Mouse (Mus musculus): ENCODE data around the gene Klrb1c. TPM values are rescaled to one million over a fixed set of nuclear protein-coding genes. Genes with fewer than 3 reads are reported as not detected.

Klrb1c gene
- 0.17 and 0.22 TPM in 2 replicates for polyA plus RNA-seq (2015; fragmentation: Nextera tagmentation; extraction: Ambion mirVana)

GRCm38 (mm10) chr6:128789115-128789514 is at the start of gene Klrb1c:
Gene Klrb1c, minus strand, starts transcription at chr6:128789215.
- Histone ChIP-seq H3K9me3 (replicated peaks) (no peaks in the 10 kb centered on the region), H3K9ac (no peak within 1 kb of the TSS), H3K4me1 (peaks cover 6% of the 10 kb centered on the region; the same call in 1 of the 2 replicates), H3K27me3 (no peaks in the 10 kb centered on the region), H3K36me3 (no peaks in the 10 kb centered on the region), H3K27ac (no peak within 1 kb of the TSS), H3K4me3 (replicated peaks) (no peak within 1 kb of the TSS), H3K4me2 (no peak within 1 kb of the TSS)
- no peak for ATAC-seq (replicated peaks; ENCODE audit: low FRiP score)
- WGBS = 94% methylated on average over 2 of the region's 2 CpGs

- Histone ChIP-seq H3K4me1 (peaks cover 25% of the 10 kb centered on the region), H3K27me3 (no peaks in the 10 kb centered on the region), H3K36me3 (no peaks in the 10 kb centered on the region), H3K4me2 (peak overlapping the region; percentile 86), H3K27ac (peak overlapping the region; percentile 97), H3K4me3 (replicated peaks) (peak overlapping the region; percentile 87), H3K9ac (peak overlapping the region; percentile 56), H3K9me3 (replicated peaks) (no peaks in the 10 kb centered on the region)
- WGBS = 2% methylated on average over 14 of the region's 14 CpGs
- ATAC-seq (replicated peaks; ENCODE audit: low FRiP score) = peak; percentile 22
Measured at GRCm38 (mm10) chr6:128837454-128838341, 48.7 kb upstream of the Klrb1c start.

DNA sequence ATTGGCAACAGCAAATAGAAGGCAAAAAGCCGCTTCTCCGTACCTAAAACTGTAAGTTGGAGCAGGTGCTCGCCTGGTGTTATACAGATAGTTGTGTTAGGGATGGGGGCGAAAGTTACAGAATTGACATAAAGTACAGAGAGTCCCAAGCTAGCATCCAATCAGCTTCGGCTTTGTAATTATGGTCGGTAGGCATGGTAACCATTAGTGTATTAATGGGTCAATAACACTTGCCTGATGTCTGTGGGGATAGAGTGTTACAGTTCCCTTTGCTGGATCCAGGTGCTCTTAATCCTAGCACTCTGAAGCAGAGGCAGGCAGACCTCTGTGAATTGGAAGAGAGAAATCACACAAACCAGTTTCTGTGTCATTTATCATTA is 47.9 kb upstream of the Klrb1c start:
- peaks cover 19% of the 10 kb centered on the region for H3K4me1 ChIP-seq
- H3K9ac ChIP-seq = no peak overlapping the region
- peak overlapping the region; percentile 86 for H3K4me2 ChIP-seq
- no peaks in the 10 kb centered on the region for H3K27me3 ChIP-seq
- no peaks in the 10 kb centered on the region for H3K36me3 ChIP-seq
- H3K27ac ChIP-seq = peak overlapping the region; percentile 97
- ATAC-seq (replicated peaks; ENCODE audit: low FRiP score) = no peak
- no peaks in the 10 kb centered on the region for H3K9me3 ChIP-seq (replicated peaks)
- H3K4me3 ChIP-seq (replicated peaks) = peak overlapping the region; percentile 87
- WGBS = 86% methylated on average over 6 of the region's 6 CpGs

DNA sequence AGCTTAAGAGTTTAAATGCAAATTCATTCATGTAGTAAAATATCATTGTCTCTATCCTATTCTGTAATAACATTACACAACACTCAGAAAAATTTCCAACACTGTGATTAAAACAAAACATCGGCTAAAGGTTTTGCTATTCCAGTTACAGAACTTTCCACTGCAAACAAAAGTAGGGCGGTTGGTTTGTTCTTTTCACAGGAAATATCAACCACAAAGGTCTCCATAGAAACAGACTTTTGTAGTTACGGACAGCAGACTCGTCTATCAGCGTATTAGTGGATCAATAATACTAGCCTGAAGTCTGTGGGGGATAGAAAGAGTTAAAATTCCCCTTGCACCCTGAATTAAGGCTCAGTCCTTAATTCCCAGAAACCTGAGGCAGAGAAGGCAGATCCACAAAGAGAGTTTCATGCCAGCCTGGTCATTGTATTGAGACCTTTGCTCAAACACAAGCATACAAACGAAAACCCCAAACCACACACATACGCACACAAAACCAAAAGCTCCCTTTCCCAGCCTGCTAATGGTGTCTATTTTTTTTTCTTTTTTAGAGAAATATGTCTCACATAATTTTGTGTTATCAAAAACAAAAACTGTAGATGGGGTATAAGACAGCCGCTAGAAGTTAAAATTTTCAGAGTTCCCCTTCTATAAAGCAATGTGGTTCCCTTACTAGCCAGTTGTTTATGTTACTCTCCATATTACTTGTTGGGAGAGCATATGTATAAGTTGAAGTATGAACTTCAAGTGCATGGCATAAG is 47.4 kb upstream of the Klrb1c start:
- 92% methylated on average over 8 of the region's 8 CpGs for whole genome bisulfite sequencing
- no peak overlapping the region for H3K27ac ChIP-seq

DNA sequence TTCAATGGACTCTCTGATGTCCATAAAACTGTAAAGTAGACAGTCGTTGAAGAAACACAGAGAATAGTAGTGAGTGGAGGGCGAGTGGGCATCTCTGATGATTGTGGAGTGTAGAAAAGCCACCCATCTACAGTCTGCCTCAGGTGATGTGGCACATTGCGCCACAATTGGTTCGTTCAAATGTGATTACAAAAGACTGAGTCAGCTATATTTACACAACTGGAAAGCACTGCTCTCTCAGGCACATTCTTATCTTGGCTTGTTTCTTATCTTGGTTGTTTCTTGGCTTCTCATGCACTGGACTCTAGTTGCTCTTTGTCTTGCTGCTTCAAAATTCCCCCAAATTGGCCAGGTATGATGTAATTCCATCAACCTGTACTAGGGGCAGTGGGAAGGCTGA is 46.6 kb upstream of the Klrb1c start:
- Histone ChIP-seq H3K36me3 (no peaks in the 10 kb centered on the region), H3K9me3 (replicated peaks) (no peaks in the 10 kb centered on the region), H3K27me3 (no peaks in the 10 kb centered on the region), H3K4me2 (no peak overlapping the region), H3K9ac (no peak overlapping the region), H3K4me1 (peaks cover 15% of the 10 kb centered on the region), H3K4me3 (replicated peaks) (no peak overlapping the region), H3K27ac (no peak overlapping the region)
- no peak for ATAC-seq (replicated peaks; ENCODE audit: low FRiP score)
- 89% methylated on average over 4 of the region's 4 CpGs for WGBS

More for the DNA sequence above, 47.4 kb upstream of the Klrb1c start:
- no peak for ATAC-seq (replicated peaks; ENCODE audit: low FRiP score)
- H3K4me3 ChIP-seq (replicated peaks) = no peak overlapping the region
- H3K4me2 ChIP-seq = no peak overlapping the region
- H3K9ac ChIP-seq = no peak overlapping the region
- no peaks in the 10 kb centered on the region for H3K9me3 ChIP-seq (replicated peaks)
- no peaks in the 10 kb centered on the region for H3K36me3 ChIP-seq
- H3K27me3 ChIP-seq = no peaks in the 10 kb centered on the region
- peaks cover 15% of the 10 kb centered on the region for H3K4me1 ChIP-seq

GRCm38 (mm10) chr6:128833046-128833445 is 44.0 kb upstream of the Klrb1c start:
- Histone ChIP-seq H3K9ac (no peak overlapping the region), H3K4me1 (peaks cover 8% of the 10 kb centered on the region; the same call in 1 of the 2 replicates), H3K36me3 (no peaks in the 10 kb centered on the region), H3K27ac (no peak overlapping the region), H3K9me3 (replicated peaks) (no peaks in the 10 kb centered on the region), H3K27me3 (no peaks in the 10 kb centered on the region), H3K4me2 (no peak overlapping the region), H3K4me3 (replicated peaks) (no peak overlapping the region)
- no peak for ATAC-seq (replicated peaks; ENCODE audit: low FRiP score)
- WGBS = 80% methylated on average over 10 of the region's 10 CpGs

- no peaks in the 10 kb centered on the region for H3K27me3 ChIP-seq
- no peak overlapping the region for H3K27ac ChIP-seq
- no peaks in the 10 kb centered on the region for H3K4me1 ChIP-seq
- WGBS = 57% methylated on average over 4 of the region's 4 CpGs
- H3K9me3 ChIP-seq (replicated peaks) = no peaks in the 10 kb centered on the region
- H3K36me3 ChIP-seq = no peaks in the 10 kb centered on the region
- no peak overlapping the region for H3K4me2 ChIP-seq
- H3K9ac ChIP-seq = no peak overlapping the region
- H3K4me3 ChIP-seq (replicated peaks) = no peak overlapping the region
- no peak for ATAC-seq (replicated peaks; ENCODE audit: low FRiP score)
Measured at GRCm38 (mm10) chr6:128829837-128830236, 40.8 kb upstream of the Klrb1c start.

- no peak overlapping the region for H3K27ac ChIP-seq
- no peak for ATAC-seq (replicated peaks; ENCODE audit: low FRiP score)
- 89% methylated on average over 3 of the region's 3 CpGs for WGBS
- H3K36me3 ChIP-seq = no peaks in the 10 kb centered on the region
- H3K9me3 ChIP-seq (replicated peaks) = no peaks in the 10 kb centered on the region
- H3K4me3 ChIP-seq (replicated peaks) = no peak overlapping the region
- H3K27me3 ChIP-seq = no peaks in the 10 kb centered on the region
- no peak overlapping the region for H3K4me2 ChIP-seq
- no peaks in the 10 kb centered on the region for H3K4me1 ChIP-seq
- H3K9ac ChIP-seq = no peak overlapping the region
Measured at GRCm38 (mm10) chr6:128826781-128827180, 37.8 kb upstream of the Klrb1c start.

GRCm38 (mm10) chr6:128826132-128826531 is 37.1 kb upstream of the Klrb1c start, which contains the start of the genes Gm44511 and Klrb1b:
Gene Gm44511, minus strand, starts transcription at chr6:128826315.
Gene Klrb1b, minus strand, starts transcription at chr6:128826331.
- Histone ChIP-seq H3K4me2 (no peak within 1 kb of the TSS), H3K36me3 (no peaks in the 10 kb centered on the region), H3K9me3 (replicated peaks) (no peaks in the 10 kb centered on the region), H3K4me3 (replicated peaks) (no peak within 1 kb of the TSS), H3K27ac (no peak within 1 kb of the TSS), H3K4me1 (no peaks in the 10 kb centered on the region), H3K27me3 (no peaks in the 10 kb centered on the region), H3K9ac (no peak within 1 kb of the TSS)
- WGBS = 89% methylated on average over 6 of the region's 6 CpGs
- no peak for ATAC-seq (replicated peaks; ENCODE audit: low FRiP score)

- no peaks in the 10 kb centered on the region for H3K9me3 ChIP-seq (replicated peaks)
- ATAC-seq (replicated peaks; ENCODE audit: low FRiP score) = no peak
Measured at GRCm38 (mm10) chr6:128818083-128818802, 29.2 kb upstream of the Klrb1c start.

DNA sequence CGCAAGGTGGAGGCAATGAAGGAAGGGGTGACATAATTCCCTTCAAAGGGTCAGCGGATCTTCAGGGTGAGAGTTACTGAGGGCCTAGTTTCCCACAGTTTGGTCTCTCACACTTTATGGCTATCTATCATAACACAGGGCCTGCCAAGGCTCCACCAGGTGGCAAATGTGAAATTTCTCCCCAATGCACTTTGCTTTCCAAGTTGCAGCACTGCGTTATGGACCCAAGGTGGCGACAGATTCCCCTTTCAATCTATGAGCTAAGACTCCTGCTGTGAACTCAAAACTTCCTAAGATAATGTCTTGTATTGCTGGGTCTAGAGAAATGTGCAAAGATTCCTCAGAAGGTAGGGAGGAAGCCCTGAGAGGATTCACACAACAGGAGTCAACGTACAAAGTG is 19.5 kb upstream of the Klrb1c start:
- 88% methylated on average over 5 of the region's 5 CpGs for WGBS
- H3K36me3 ChIP-seq = no peaks in the 10 kb centered on the region
- no peak for ATAC-seq (replicated peaks; ENCODE audit: low FRiP score)
- no peaks in the 10 kb centered on the region for H3K4me1 ChIP-seq
- H3K4me2 ChIP-seq = no peak overlapping the region
- H3K27ac ChIP-seq = no peak overlapping the region
- H3K9ac ChIP-seq = no peak overlapping the region
- H3K9me3 ChIP-seq (replicated peaks) = no peaks in the 10 kb centered on the region
- no peaks in the 10 kb centered on the region for H3K27me3 ChIP-seq
- no peak overlapping the region for H3K4me3 ChIP-seq (replicated peaks)

More at GRCm38 (mm10) chr6:128818083-128818802, 29.2 kb upstream of the Klrb1c start:
- 82% methylated on average over 4 of the region's 4 CpGs for WGBS
- no peaks in the 10 kb centered on the region for H3K36me3 ChIP-seq
- no peaks in the 10 kb centered on the region for H3K4me1 ChIP-seq
- H3K4me3 ChIP-seq (replicated peaks) = no peak overlapping the region
- no peak overlapping the region for H3K4me2 ChIP-seq
- no peak overlapping the region for H3K9ac ChIP-seq
- H3K27ac ChIP-seq = no peak overlapping the region
- H3K27me3 ChIP-seq = no peaks in the 10 kb centered on the region

Data from kidney, embryonic 15.5 days (tissue).